Mouse (Mus musculus) heart, embryonic 14.5 days (tissue): ENCODE results near the gene Klhdc10. TPM values are rescaled to one million over a fixed set of nuclear protein-coding genes. Genes with fewer than 3 reads are reported as not detected.

ENCODE experiments used
- ATAC-seq: fragments of 200-750 bp; cut with Nextera tagmentation; 2 replicates; pipeline ENCODE4 v1.8.0; 2017; ENCODE audit warnings: low read depth, moderate TSS enrichment; ENCODE audit not compliant: insufficient number of reproducible peaks, insufficient read depth, low FRiP score
- H3K27ac ChIP-seq, 2 experiments: fragments of 200-500 bp in 1 of 2; fragments of 300-500 bp in 1 of 2; sonication (generic) in 1 of 2; replicated peaks in 1 of 2; 2 replicates each; pipeline ENCODE4 v1.5.1; 2012 to 2014; ENCODE audit warnings: low read depth in 2 of 2, low read length in 2 of 2, control low read depth in 1 of 2, mild to moderate bottlenecking in 1 of 2, mixed read lengths in 1 of 2; ENCODE audit not compliant: control insufficient read depth in 1 of 2, insufficient read depth in 1 of 2
- H3K27me3 ChIP-seq: fragments of 300-500 bp; sonication (generic); 2 replicates; pipeline ENCODE4 v1.6.1; 2014; ENCODE audit warnings: mild to moderate bottlenecking, low read length, control low read depth; ENCODE audit not compliant: control insufficient read depth, insufficient read depth
- H3K36me3 ChIP-seq: fragments of 300-500 bp; sonication (generic); 2 replicates; pipeline ENCODE4 v1.6.1; 2014; ENCODE audit warnings: mild to moderate bottlenecking, control low read depth, low read length, mixed read lengths; ENCODE audit not compliant: control insufficient read depth, insufficient read depth
- H3K4me1 ChIP-seq, 2 experiments: fragments of 200-500 bp in 1 of 2; fragments of 300-500 bp in 1 of 2; sonication (generic) in 1 of 2; 2 replicates each; pipeline ENCODE4 v1.6.1; 2012 to 2014; ENCODE audit warnings: low read length in 2 of 2, control low read depth in 1 of 2, mixed read lengths in 1 of 2; ENCODE audit not compliant: control insufficient read depth in 2 of 2, insufficient read depth in 2 of 2
- H3K4me2 ChIP-seq: fragments of 300-500 bp; sonication (generic); 2 replicates; pipeline ENCODE4 v1.6.1; 2014; ENCODE audit warnings: mild to moderate bottlenecking, low read length
- H3K4me3 ChIP-seq, 2 experiments: fragments of 200-500 bp in 1 of 2; fragments of 300-500 bp in 1 of 2; sonication (generic) in 1 of 2; 2 replicates each; pipeline ENCODE4 v1.5.1; 2012 to 2014; ENCODE audit warnings: low read length in 2 of 2, mild to moderate bottlenecking in 2 of 2, control low read depth in 1 of 2, low read depth in 1 of 2, moderate library complexity in 1 of 2; ENCODE audit not compliant: control insufficient read depth in 1 of 2, insufficient read depth in 1 of 2
- H3K9ac ChIP-seq: fragments of 300-500 bp; sonication (generic); 2 replicates; pipeline ENCODE4 v1.6.1; 2014; ENCODE audit warnings: mild to moderate bottlenecking, low read length
- H3K9me3 ChIP-seq: fragments of 300-500 bp; sonication (generic); 2 replicates; pipeline ENCODE4 v1.6.1; 2016; ENCODE audit warnings: low read length, control low read depth; ENCODE audit not compliant: control insufficient read depth
- WGBS: fragments of 180-500 bp; shearing (Covaris S2); extraction: QIAGEN DNeasy Blood & Tissue Kit; methylation state at CpG from one replicate; pipeline ENCODE4 v1.1.7; 2014; 5-methylcytosine and 5-hydroxymethylcytosine counted together
- polyA plus RNA-seq: library from polyadenylated mRNA; unstranded; fragments of >200 nt; fragmentation: Nextera tagmentation; extraction: Ambion mirVana; gene quantifications from 2 replicates; pipeline ENCODE4 v1.2.1, GENCODE M21; 2014

Klhdc10 gene
- polyA plus RNA-seq, 1 experiment from 2014 or later = 24.5 TPM

- Histone ChIP-seq H3K27me3 (no peaks in the 10 kb centered on the region), H3K27ac (0 out of 4 replicates have a peak overlapping the region, but pooled peaks of 1 of the 2 experiments have one; percentile 31), H3K4me1 (peaks cover 0 to 9% of the 10 kb centered on the region in 2 experiments; a peak in 1 of 4 replicates), H3K36me3 (no peaks in the 10 kb centered on the region), H3K4me2 (peak overlapping the region; percentile 62), H3K9ac (peak overlapping the region; percentile 58), H3K9me3 (no peaks in the 10 kb centered on the region), H3K4me3 (peak overlapping the region; percentile 19 to 27; a peak in 2 of 4 replicates)
- no peak for ATAC-seq
- 21% methylated on average over 4 of the region's 4 CpGs for WGBS
Observed at GRCm38 (mm10) chr6:30403465-30403864, 1.8 kb downstream of the Klhdc10 start.

- 66% methylated on average over 5 of the region's 5 CpGs for WGBS
- Histone ChIP-seq H3K4me1 (peaks cover 0 to 9% of the 10 kb centered on the region in 2 experiments; a peak in 1 of 4 replicates), H3K9me3 (no peaks in the 10 kb centered on the region), H3K27ac (no peak overlapping the region), H3K4me3 (no peak overlapping the region), H3K27me3 (no peaks in the 10 kb centered on the region), H3K36me3 (no peaks in the 10 kb centered on the region), H3K9ac (no peak overlapping the region), H3K4me2 (no peak overlapping the region)
- no peak for ATAC-seq
Observed at GRCm38 (mm10) chr6:30404671-30405070, 3.0 kb downstream of the Klhdc10 start.

GRCm38 (mm10) chr6:30408276-30408675 is 6.6 kb downstream of the Klhdc10 start:
- WGBS = 89% methylated on average over 4 of the region's 4 CpGs
- no peak for ATAC-seq
- H3K4me2 ChIP-seq = no peak overlapping the region

GRCm38 (mm10) chr6:30409399-30410093 is 7.9 kb downstream of the Klhdc10 start:
- Histone ChIP-seq H3K9me3 (no peaks in the 10 kb centered on the region), H3K27ac (no peak overlapping the region), H3K9ac (no peak overlapping the region), H3K4me1 (0 out of 4 replicates have a peak, but pooled peaks cover 0 to 4% of the 10 kb centered on the region in 2 experiments), H3K4me3 (no peak overlapping the region), H3K27me3 (no peaks in the 10 kb centered on the region), H3K4me2 (no peak overlapping the region), H3K36me3 (no peaks in the 10 kb centered on the region)
- ATAC-seq = no peak
- 89% methylated on average over 7 of the region's 7 CpGs for WGBS

More at GRCm38 (mm10) chr6:30408276-30408675, 6.6 kb downstream of the Klhdc10 start:
- Histone ChIP-seq H3K4me1 (peaks cover 0 to 9% of the 10 kb centered on the region in 2 experiments; a peak in 1 of 4 replicates), H3K9me3 (no peaks in the 10 kb centered on the region), H3K27me3 (no peaks in the 10 kb centered on the region), H3K36me3 (no peaks in the 10 kb centered on the region), H3K4me3 (no peak overlapping the region), H3K27ac (no peak overlapping the region), H3K9ac (no peak overlapping the region)

- H3K9me3 ChIP-seq = no peaks in the 10 kb centered on the region
- H3K27me3 ChIP-seq = no peaks in the 10 kb centered on the region
- 81% methylated on average over 4 of the region's 4 CpGs for WGBS
- H3K4me3 ChIP-seq = no peak overlapping the region
- H3K4me2 ChIP-seq = no peak overlapping the region
- H3K9ac ChIP-seq = no peak overlapping the region
- no peak overlapping the region for H3K27ac ChIP-seq
- no peak for ATAC-seq
- H3K4me1 ChIP-seq = no peaks in the 10 kb centered on the region; a peak in 1 of 4 replicates
- H3K36me3 ChIP-seq = no peaks in the 10 kb centered on the region
Observed at GRCm38 (mm10) chr6:30411311-30411710, 9.6 kb downstream of the Klhdc10 start.

- Histone ChIP-seq H3K9me3 (no peaks in the 10 kb centered on the region), H3K4me3 (no peak overlapping the region), H3K9ac (no peak overlapping the region), H3K4me2 (no peak overlapping the region), H3K4me1 (no peaks in the 10 kb centered on the region; a peak in 1 of 4 replicates), H3K27me3 (no peaks in the 10 kb centered on the region), H3K36me3 (peaks cover 5% of the 10 kb centered on the region), H3K27ac (no peak overlapping the region; a peak in 1 of 4 replicates)
- ATAC-seq = no peak
- WGBS = 93% methylated on average over 2 of the region's 2 CpGs
Observed at GRCm38 (mm10) chr6:30416126-30416525, 14.5 kb downstream of the Klhdc10 start.

GRCm38 (mm10) chr6:30416801-30417200 is 15.1 kb downstream of the Klhdc10 start:
- Histone ChIP-seq H3K4me2 (no peak overlapping the region), H3K9me3 (no peaks in the 10 kb centered on the region), H3K27ac (no peak overlapping the region), H3K4me3 (no peak overlapping the region), H3K9ac (no peak overlapping the region), H3K36me3 (peaks cover 7% of the 10 kb centered on the region), H3K4me1 (no peaks in the 10 kb centered on the region; a peak in 1 of 4 replicates), H3K27me3 (no peaks in the 10 kb centered on the region)
- ATAC-seq = no peak
- 78% methylated on average over 7 of the region's 7 CpGs for WGBS
